Mouse (Mus musculus) kidney, embryonic 16.5 days (tissue): ENCODE measurements at regions not wholly inside any gene's neighbourhood (a gene's known extent, or its start where the extent isn't known, plus 50 kb on each side); places are given as distances from the start of the nearest gene placed in this dataset.

Source experiments
- ATAC-seq: fragments of 200-750 bp; cut with Nextera tagmentation; 2 replicates; pipeline ENCODE4 v1.8.0; 2017; ENCODE audit warnings: moderate TSS enrichment; ENCODE audit not compliant: low FRiP score, low TSS enrichment
- H3K27ac ChIP-seq: fragments of 300-500 bp; sonication (generic); 2 replicates; pipeline ENCODE4 v1.5.1; 2014; ENCODE audit warnings: low read length
- H3K27me3 ChIP-seq: fragments of 300-500 bp; sonication (generic); 2 replicates; pipeline ENCODE4 v1.6.1; 2014; ENCODE audit warnings: low read length, control low read depth, mixed read lengths; ENCODE audit not compliant: insufficient read depth
- H3K36me3 ChIP-seq: fragments of 300-500 bp; sonication (generic); 2 replicates; pipeline ENCODE4 v1.6.1; 2014; ENCODE audit warnings: low read length, control low read depth, mixed read lengths; ENCODE audit not compliant: insufficient read depth
- H3K4me1 ChIP-seq: fragments of 300-500 bp; sonication (generic); 2 replicates; pipeline ENCODE4 v1.6.1; 2014; ENCODE audit warnings: low read length, control low read depth, mixed read lengths; ENCODE audit not compliant: insufficient read depth
- H3K4me2 ChIP-seq: fragments of 300-500 bp; sonication (generic); replicated peaks from 2 replicates; pipeline ENCODE4 v1.6.1; 2014; ENCODE audit warnings: low read depth, low read length
- H3K4me3 ChIP-seq: fragments of 300-500 bp; sonication (generic); 2 replicates; pipeline ENCODE4 v1.5.1; 2014; ENCODE audit warnings: mild to moderate bottlenecking, low read length
- H3K9ac ChIP-seq: fragments of 300-500 bp; sonication (generic); replicated peaks from 2 replicates; pipeline ENCODE4 v1.6.1; 2014; ENCODE audit warnings: low read length
- H3K9me3 ChIP-seq: fragments of 300-500 bp; sonication (generic); 2 replicates; pipeline ENCODE4 v1.6.1; 2016; ENCODE audit warnings: low read length, control low read depth
- WGBS: fragments of 180-500 bp; shearing (Covaris S2); extraction: QIAGEN DNeasy Blood & Tissue Kit; methylation state at CpG from one replicate; pipeline ENCODE4 v1.1.7; 2014; 5-methylcytosine and 5-hydroxymethylcytosine counted together

DNA sequence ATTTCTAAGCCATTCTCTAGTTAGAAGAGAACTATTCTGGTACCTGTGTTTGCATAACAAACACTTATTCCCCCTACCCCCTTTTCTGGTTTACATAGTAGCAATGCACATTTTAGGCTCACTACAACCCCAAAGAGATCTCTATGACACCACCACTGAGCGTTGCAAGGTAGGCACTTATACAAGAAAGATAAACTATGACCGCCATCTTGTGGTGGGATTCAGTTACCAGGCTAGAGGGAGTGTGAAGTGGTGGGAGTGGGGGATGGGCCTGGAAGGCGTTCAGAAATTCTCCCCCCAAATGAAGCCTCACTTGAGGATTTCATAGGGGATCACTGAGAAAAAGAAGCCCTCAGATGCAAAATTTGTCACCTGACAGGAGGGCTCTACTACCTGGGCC lies 64.4 kb upstream of the Fst start:
- no peaks in the 10 kb centered on the region for H3K27me3 ChIP-seq
- H3K9ac ChIP-seq, result no peak overlapping the region
- no peak overlapping the region for H3K27ac ChIP-seq
- H3K4me3 ChIP-seq, result no peak overlapping the region
- no peak overlapping the region for H3K4me2 ChIP-seq
- no peaks in the 10 kb centered on the region for H3K9me3 ChIP-seq
- ATAC-seq, result no peak
- no peaks in the 10 kb centered on the region for H3K4me1 ChIP-seq
- WGBS, result 25% methylated on average over 3 of the region's 3 CpGs
- no peaks in the 10 kb centered on the region for H3K36me3 ChIP-seq

DNA sequence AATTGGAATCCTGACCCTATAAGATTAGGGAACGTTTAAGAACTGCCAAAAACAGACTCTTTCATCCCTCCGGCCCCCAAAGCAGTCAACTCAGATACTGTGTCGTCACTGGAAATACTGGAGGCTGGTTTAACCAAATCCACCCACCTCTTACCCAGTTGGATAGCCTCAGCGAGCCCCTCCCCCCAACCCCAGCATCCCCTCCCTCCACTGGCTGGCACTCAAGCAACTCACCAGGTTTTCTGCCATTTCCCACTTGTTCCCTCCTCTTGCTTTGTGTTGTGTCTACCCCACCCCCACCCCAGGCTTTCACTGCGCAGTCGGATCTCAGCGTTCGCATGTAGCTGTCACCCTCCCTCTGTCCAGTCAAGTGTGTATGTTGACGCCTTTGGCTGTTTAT lies 68.1 kb upstream of the Fst start:
- H3K4me1 ChIP-seq, result no peaks in the 10 kb centered on the region

DNA sequence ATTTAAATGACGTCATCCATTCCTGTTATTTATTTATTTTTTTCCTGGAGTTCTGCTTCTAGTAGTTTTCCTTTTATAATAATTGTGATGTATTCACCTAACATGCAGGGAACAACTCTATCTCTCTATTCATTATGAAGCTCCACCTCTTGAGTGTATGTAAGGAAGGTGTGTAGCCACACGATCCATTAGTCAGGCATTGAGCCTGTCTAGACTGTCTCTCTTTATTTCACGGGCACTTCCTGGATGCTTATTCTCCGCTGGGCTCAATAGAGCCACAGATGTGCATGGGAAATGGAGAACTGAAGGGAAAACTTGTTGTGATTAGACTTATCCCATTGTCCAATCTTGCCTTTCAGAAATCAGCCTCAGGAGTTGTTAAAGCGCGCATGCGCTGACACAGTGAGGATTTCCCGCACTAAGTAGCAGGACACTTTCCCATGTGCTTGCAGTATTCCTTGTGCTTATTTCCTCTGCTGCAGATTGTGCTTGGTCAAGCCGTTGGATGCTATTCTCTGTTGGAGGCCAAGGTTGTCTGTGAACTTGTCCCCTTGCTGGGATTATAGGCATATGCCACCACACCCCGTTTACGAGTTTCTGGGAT lies 71.5 kb upstream of the Fst start:
- Histone ChIP-seq H3K27me3 (no peaks in the 10 kb centered on the region), H3K4me3 (no peak overlapping the region), H3K9ac (no peak overlapping the region), H3K27ac (no peak overlapping the region), H3K36me3 (no peaks in the 10 kb centered on the region), H3K4me2 (no peak overlapping the region), H3K4me1 (no peaks in the 10 kb centered on the region), H3K9me3 (no peaks in the 10 kb centered on the region)
- WGBS, result 90% methylated on average over 11 of the region's 11 CpGs
- no peak for ATAC-seq

More for the DNA sequence above, 68.1 kb upstream of the Fst start:
- H3K36me3 ChIP-seq, result no peaks in the 10 kb centered on the region
- H3K4me3 ChIP-seq, result no peak overlapping the region
- H3K27me3 ChIP-seq, result no peaks in the 10 kb centered on the region
- 44% methylated on average over 9 of the region's 9 CpGs for WGBS
- H3K4me2 ChIP-seq, result no peak overlapping the region
- ATAC-seq, result 0 out of 2 replicates have a peak, but pooled peaks have one; percentile 35
- no peak overlapping the region for H3K27ac ChIP-seq
- no peaks in the 10 kb centered on the region for H3K9me3 ChIP-seq
- no peak overlapping the region for H3K9ac ChIP-seq

DNA sequence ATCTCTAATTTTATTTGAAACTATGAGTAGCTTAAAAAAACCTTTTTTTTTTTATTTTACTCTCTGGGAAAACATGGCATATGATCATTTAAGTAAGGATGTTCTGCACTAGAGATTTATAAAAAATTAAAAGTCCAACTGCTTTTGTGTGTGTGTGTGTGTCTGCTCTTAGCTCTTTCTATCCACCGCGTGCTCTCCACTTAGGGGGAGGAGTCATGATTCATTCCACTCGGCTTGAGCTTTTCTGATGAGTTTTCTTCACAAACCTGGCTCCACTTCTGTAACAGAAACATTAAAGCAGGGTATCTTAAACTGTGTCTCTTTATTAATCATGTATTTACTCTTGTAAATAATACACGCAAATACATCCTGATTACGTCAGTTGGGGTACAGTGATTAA lies 73.0 kb upstream of the Fst start:
- H3K9ac ChIP-seq, result no peak overlapping the region
- H3K4me1 ChIP-seq, result no peaks in the 10 kb centered on the region
- no peak overlapping the region for H3K4me2 ChIP-seq
- H3K36me3 ChIP-seq, result no peaks in the 10 kb centered on the region
- H3K9me3 ChIP-seq, result no peaks in the 10 kb centered on the region
- no peak overlapping the region for H3K27ac ChIP-seq
- WGBS, result 78% methylated on average over 5 of the region's 5 CpGs
- no peaks in the 10 kb centered on the region for H3K27me3 ChIP-seq
- ATAC-seq, result no peak
- H3K4me3 ChIP-seq, result no peak overlapping the region

DNA sequence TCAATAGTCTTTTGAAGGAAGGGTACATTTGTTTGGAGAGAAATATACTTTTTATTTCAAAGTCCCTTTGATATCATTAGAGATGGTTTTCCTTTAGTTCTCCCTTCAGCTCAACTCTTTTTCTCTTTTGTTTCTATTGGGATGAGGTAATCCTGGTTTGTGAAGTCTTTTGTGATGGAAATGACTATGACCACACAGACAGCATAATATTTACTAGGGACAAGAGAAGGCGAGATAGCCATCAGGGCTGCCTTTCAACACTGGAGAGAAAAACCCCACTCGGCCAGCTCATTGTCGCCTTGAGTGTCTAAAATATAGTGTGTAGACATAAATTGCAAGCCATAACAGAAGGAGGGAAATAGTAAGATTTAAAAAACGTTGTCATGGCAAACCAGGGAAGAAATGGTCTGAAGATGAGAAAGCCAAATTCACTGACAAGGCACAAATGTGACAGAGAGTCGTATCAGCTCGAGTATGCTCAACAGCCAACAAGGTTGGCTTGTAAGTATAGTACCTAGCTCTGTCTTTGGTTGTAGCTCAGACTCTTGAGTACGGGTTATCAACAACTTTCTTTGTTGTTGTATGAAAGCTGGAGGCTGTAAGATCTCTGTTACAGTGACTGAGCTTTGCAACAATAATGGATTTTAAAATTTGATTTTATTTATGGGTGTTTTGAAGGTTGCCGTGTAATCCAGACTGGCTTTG lies 73.8 kb upstream of the Fst start:
- no peaks in the 10 kb centered on the region for H3K36me3 ChIP-seq
- no peaks in the 10 kb centered on the region for H3K9me3 ChIP-seq
- H3K27me3 ChIP-seq, result no peaks in the 10 kb centered on the region
- H3K27ac ChIP-seq, result no peak overlapping the region
- H3K4me1 ChIP-seq, result no peaks in the 10 kb centered on the region
- no peak overlapping the region for H3K4me3 ChIP-seq
- no peak overlapping the region for H3K4me2 ChIP-seq
- no peak overlapping the region for H3K9ac ChIP-seq
- 76% methylated on average over 8 of the region's 8 CpGs for whole genome bisulfite sequencing
- ATAC-seq, result no peak

DNA sequence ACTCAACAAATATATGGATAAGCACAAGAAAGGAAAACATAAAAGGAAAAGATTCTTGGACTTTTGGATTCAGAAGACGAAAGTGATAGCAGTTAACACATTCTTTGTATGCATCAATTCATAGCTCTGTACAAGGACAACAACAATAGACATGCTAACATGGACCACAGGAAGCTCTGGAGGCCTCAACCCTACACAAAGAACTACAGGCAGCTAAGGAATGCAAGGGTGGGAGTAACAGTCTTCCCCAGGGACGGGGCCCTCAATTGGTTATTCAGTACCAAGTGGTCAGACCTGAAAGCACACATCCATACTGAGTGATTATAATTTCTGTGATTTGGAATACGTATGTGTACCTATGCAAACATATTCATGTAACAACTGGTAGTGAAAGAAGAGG lies 75.8 kb upstream of the Fst start:
- Histone ChIP-seq H3K4me3 (no peak overlapping the region), H3K9me3 (no peaks in the 10 kb centered on the region), H3K27me3 (no peaks in the 10 kb centered on the region), H3K4me2 (no peak overlapping the region), H3K36me3 (no peaks in the 10 kb centered on the region), H3K4me1 (no peaks in the 10 kb centered on the region), H3K9ac (no peak overlapping the region), H3K27ac (no peak overlapping the region)
- 72% methylated on average over 3 of the region's 3 CpGs for WGBS
- no peak for ATAC-seq

DNA sequence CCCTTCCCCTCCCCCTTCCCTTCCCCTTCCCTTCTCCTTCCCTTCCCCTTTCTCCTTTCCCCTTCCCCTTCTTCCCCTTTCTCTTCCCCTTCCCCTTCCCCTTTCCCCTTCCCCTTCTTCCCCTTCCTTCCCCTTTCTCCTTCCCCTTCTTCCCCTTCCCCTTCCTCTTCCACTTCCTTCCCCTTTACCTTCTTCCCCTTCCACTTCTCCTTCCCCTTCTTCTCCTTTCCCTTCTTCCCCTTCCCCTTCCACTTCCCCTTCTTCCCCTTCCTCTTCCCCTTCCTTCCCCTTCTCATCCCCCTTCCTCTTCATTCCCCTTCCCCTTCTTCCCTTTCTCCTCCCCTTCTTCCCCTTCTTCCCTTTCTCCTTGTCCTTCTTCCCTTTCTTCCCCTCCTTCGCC lies 77.0 kb upstream of the Fst start:
- no peaks in the 10 kb centered on the region for H3K4me1 ChIP-seq
- no peaks in the 10 kb centered on the region for H3K27me3 ChIP-seq
- H3K27ac ChIP-seq, result no peak overlapping the region
- H3K36me3 ChIP-seq, result no peaks in the 10 kb centered on the region
- no peak overlapping the region for H3K4me2 ChIP-seq
- no peaks in the 10 kb centered on the region for H3K9me3 ChIP-seq
- H3K4me3 ChIP-seq, result no peak overlapping the region
- WGBS, result 86% methylated on average over 1 of the region's 1 CpGs
- ATAC-seq, result no peak
- no peak overlapping the region for H3K9ac ChIP-seq

DNA sequence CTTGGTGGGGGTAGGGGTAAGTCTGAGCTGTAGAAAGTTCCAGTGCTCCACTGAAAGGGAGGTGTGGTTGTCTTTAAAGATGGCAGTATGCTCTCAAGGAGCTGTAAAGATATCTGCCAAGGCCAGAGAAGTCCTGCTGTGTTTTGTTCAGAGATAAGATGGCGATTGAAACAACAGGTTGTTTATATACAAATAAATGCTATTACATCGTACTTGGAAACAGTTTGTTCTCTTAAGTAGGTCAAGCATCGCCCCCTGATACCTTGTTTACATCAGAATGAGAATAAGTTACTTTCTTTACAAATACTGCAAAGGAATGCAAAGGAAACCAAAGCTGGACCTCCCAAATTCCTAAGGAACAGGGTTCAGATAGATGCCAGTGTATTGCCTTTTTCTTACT lies 113.0 kb upstream of the Fst start:
- Histone ChIP-seq H3K36me3 (no peaks in the 10 kb centered on the region), H3K9me3 (0 out of 2 replicates have a peak, but pooled peaks cover 3% of the 10 kb centered on the region), H3K9ac (no peak overlapping the region), H3K4me3 (no peak overlapping the region), H3K4me2 (no peak overlapping the region), H3K4me1 (no peaks in the 10 kb centered on the region), H3K27me3 (no peaks in the 10 kb centered on the region), H3K27ac (no peak overlapping the region)
- ATAC-seq, result no peak
- 75% methylated on average over 3 of the region's 3 CpGs for WGBS

DNA sequence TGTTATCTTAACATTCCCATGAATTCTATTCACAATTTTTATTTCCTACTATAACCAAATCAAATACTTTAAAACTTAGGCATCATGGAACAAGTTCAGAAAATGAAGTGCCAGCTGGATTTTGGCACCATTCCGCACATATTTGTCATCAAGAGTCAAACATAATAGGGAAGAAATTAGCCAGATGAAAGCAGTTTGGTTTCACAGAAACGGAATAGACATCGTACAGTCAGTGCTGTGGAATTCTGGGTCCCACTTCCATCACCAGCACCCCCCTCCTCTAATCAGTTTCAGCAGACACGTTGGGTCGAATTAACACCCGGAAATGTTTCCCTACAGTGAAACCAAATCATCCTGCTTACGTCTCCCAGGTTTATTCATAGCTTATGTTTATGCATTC lies 125.8 kb upstream of the Fst start:
- H3K36me3 ChIP-seq, result no peaks in the 10 kb centered on the region
- H3K27ac ChIP-seq, result no peak overlapping the region
- no peak overlapping the region for H3K4me3 ChIP-seq
- H3K4me2 ChIP-seq, result no peak overlapping the region
- no peaks in the 10 kb centered on the region for H3K9me3 ChIP-seq
- no peak overlapping the region for H3K9ac ChIP-seq
- ATAC-seq, result no peak
- no peaks in the 10 kb centered on the region for H3K27me3 ChIP-seq
- no peaks in the 10 kb centered on the region for H3K4me1 ChIP-seq
- 67% methylated on average over 7 of the region's 7 CpGs for WGBS

DNA sequence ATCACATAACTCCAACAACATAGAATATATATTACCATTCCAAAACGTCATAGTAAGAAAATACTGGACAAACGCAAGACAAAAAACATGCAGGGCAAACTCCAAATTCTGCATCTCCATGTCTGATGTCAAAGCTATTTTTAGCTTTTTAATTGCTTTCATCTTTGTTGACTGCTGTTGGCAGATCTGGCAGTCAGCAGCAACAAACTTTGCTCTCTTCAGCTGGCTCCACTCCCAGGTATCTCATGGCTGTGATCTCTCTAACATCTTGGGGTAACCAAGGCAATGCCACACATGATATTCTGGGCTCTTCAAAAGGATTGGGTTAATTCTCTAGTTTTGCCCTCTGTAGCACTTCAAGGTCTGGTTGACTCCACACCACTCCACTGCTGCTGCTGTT lies 128.9 kb upstream of the Fst start:
- Histone ChIP-seq H3K27ac (no peak overlapping the region), H3K4me1 (no peaks in the 10 kb centered on the region), H3K4me3 (no peak overlapping the region), H3K9ac (no peak overlapping the region), H3K36me3 (no peaks in the 10 kb centered on the region), H3K4me2 (no peak overlapping the region), H3K9me3 (no peaks in the 10 kb centered on the region), H3K27me3 (no peaks in the 10 kb centered on the region)
- ATAC-seq, result no peak
- WGBS, result 85% methylated on average over 2 of the region's 2 CpGs
